Mouse (Mus musculus) B cell, adult 67 days (primary cell): ENCODE measurements around the gene Pcdh17. TPM values are rescaled to one million over a fixed set of nuclear protein-coding genes. Genes with fewer than 3 reads are reported as not detected.

Source experiments
- total RNA-seq, 2 experiments: library from RNA; stranded (reverse); gene quantifications; 4 replicates each; pipeline ENCODE4 v1.2.4; 2023

Gene Pcdh17
- total RNA-seq = under 1 TPM in 1 of 2 experiments, not detected in 1; 0.06 TPM

DNA sequence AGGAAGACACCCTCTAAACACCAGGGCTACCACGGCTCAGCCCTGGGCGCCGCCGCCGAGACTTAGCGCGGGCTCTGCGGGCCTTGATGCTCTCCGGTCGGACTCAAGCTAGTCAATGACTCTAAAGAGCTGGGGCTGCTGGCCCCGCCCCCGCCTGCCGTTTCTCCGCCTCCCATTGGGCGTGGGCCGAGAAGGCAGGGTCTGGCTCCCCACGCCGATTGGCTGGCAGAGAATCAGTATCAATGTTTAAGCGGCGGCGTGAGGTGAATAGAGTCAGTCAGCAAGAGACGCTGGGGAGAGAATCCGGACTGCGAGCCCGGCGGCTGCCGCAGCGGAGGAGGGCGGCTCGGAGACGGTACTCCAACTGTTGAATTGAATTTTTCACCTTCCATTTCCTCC, at the start of gene Pcdh17:
Pcdh17 (plus strand) TSS at position 276 of the 399 bp plus-strand sequence.

